Mouse (Mus musculus) G1E-ER4 (cell line): Measurements from ENCODE around the gene Cd63. TPM values are rescaled to one million over a fixed set of nuclear protein-coding genes. Genes with fewer than 3 reads are reported as not detected.

Experiments
- GATA1 ChIP-seq: IDR thresholded peaks from one replicate; pipeline ENCODE4 v1.8.0; 2012; ENCODE audit warnings: low read length, inconsistent platforms
- polyA plus RNA-seq: library from polyadenylated mRNA; stranded (reverse); fragments of >175 nt; gene quantifications from 2 replicates; pipeline ENCODE4 v1.2.3, GENCODE M21; 2012

Cd63 gene
- polyA plus RNA-seq, 1 experiment = not detected

DNA sequence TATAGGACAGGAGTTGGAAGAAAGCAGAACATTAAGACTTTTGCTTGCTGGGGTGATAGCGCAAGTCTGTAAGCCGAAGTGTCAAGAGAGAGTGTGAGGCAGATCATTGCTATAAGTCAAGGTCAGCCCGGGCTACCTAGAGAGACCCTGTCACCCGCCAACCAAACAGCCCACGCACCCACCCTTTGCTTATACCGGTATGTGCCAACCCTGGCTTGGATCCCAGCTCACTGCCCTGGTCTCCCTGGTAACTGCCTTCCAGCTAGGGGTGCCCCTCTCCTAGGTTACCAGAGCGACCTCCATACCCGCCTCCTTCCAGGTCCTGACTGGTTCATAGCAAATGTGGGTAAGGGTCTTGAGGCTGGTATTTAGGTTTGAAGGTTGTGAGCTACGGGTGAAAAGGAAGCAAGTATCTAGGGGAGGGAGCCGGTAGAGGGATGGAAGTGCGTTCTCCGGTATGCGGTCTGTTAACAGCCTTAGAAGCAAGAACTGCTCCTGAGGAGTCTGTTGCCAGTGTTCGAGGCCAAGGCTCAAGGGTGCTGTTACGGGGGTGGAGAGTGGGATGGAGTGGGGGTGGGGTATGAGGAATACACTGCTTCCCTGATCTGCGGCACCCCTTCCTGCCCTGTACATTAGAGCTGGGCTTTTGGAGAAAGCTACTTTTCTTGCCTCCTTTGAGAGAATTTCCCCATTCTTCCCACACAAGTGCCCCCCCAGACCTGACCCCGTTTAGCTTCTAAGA lies 4.7 kb upstream of the Cd63 start:
- TF ChIP-seq GATA1 = no peak

DNA sequence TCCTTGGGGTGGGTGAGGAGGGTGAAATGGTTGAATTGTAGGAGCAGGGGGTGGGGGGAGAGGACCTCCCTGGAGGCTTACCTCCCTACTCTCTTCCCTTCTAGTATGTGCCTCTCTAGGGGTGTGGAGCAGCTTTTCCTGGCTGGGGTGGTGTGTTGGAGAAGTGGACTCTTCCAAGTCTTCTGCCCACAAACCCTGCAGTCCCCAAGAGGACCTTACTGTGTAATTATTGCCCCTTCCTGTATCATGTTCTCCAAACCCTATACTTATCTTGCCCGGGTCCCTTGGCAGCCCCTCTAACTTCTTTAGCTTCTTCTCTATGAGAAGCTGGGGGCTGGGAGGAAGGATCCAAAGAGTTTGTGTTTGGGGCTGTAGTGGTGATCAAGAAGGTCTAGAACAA lies 4.0 kb upstream of the Cd63 start:
- no peak for TF ChIP-seq GATA1

GRCm38 (mm10) chr10:128897501-128897900 lies 3.3 kb upstream of the Cd63 start:
- no peak for TF ChIP-seq GATA1

- no peak for TF ChIP-seq GATA1
Observed at GRCm38 (mm10) chr10:128899759-128900490, 864 bp upstream of the Cd63 start.

DNA sequence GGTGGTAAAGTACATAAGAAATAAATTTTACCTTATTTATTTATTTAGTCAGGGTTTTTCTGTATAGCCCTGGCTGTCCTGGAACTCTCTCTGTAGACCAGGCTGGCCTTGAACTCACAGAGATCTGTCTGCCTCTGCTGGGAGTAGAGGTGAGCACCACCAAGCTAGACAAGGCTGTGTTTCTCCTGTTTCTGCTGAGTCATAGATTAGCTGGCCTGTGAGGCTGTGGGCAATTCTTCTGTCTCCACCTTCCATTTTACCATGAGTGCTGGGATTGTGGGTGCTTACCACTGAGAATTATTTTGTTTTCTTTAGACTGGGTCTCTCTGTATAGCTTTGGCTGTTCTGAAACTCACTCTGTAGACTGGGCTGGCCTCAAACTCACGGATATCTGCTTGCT lies 620 bp downstream of the Cd63 start:
- no peak for TF ChIP-seq GATA1

DNA sequence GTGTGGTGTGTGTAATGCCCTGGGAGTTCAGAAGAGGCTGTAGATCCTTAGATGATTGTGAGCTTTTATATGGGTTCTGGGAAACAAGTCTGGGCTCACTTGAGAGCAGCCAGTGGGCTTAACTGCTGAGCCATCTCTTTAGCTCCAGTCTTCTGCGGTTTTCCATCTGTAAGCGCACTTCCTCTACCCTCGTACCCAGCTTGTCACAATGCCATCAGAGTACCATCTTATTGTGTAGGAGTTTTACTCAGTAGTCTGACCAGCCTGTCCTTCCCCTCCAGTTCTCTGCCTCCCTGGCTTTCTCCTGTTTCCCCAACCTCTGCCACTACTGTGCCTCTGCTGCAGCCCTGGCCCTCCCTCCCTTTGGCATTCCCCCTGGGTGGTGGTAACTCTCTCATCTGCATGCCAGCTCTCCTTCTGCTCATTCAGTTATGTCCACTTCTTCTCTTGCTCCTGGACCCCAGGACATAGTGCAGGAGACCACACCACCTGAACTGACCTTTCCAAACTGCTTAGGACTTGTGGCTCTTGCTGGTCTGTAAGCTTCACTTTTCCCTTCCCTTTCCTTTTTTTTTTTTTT lies 1.7 kb downstream of the Cd63 start:
- no peak for TF ChIP-seq GATA1

GRCm38 (mm10) chr10:128904812-128905211 lies 4.0 kb downstream of the Cd63 start:
- TF ChIP-seq GATA1 = no peak

- TF ChIP-seq GATA1 = no peak
Observed at GRCm38 (mm10) chr10:128908778-128909448, 8.1 kb downstream of the Cd63 start.

GRCm38 (mm10) chr10:128909567-128910028 lies 8.8 kb downstream of the Cd63 start:
- TF ChIP-seq GATA1 = no peak

DNA sequence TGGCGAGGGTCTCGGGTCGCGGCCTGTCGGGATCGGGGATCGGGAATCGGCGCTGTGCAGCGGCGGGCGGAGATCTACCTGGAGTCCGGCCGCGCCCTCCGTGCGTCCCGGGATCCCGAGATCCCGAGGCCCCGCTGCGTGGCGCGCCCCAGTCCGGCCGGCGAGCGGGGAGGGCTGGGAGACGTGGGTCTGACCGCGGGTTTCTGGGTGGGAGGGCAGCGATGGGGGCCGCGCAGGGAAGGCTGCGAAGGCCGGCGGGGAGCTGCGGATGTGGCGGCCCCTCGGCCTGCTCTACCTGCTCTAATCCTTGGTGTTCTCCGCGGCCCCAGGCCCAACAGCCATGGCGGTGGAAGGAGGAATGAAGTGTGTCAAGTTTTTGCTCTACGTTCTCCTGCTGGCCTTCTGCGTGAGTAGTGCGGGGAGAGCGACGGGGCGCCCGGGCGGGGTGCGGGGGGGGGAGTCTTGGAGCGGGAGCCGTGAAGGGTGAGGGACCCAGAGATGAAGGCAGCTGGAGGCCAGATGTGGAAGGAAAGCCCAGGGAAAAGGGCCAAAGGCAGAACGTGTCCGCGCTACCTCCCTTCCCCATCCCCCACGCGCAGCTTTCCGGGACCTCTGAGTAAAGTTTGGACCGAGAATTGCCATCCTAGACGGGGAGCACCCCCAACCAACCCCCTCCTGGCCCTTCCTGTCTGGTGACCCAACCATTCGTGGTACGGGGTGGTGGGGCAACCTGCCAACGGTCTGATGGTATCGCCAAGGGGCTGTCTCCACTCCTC lies 9.5 kb downstream of the Cd63 start:
- TF ChIP-seq GATA1 = no peak

DNA sequence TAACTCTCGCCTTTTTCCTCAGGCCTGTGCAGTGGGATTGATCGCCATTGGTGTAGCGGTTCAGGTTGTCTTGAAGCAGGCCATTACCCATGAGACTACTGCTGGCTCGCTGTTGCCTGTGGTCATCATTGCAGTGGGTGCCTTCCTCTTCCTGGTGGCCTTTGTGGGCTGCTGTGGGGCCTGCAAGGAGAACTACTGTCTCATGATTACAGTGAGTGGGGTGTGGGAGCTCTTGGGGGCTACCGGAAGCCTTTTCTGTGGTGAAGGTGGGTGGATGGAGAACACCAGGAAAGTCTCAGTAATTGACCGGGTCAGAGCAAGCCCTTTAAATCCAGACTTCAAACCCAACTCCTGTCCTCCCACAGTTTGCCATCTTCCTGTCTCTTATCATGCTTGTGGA lies 10.6 kb downstream of the Cd63 start:
- no peak for TF ChIP-seq GATA1

- TF ChIP-seq GATA1 = no peak
Observed at GRCm38 (mm10) chr10:128912268-128912667, 11.5 kb downstream of the Cd63 start.

DNA sequence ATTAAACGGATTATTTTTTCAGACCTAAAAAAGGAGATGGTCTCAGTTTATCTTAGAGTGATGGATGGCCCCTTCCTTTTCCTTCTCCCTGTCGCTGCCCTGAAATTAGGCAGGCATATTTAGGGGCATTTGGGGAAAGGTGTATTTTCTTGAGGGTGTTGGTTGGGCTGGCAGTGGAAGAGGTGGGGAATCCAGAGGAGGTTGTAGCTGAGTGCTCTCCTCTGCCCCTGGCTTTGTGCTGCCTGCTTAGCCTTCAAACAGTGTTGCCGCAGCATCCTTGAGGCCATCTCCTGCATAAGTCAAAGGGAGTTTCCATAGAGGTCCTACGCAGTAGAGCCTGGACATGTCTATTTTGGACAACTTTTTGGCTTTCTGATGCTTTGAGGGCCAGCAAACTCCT lies 12.0 kb downstream of the Cd63 start:
- no peak for TF ChIP-seq GATA1

GRCm38 (mm10) chr10:128913219-128913618 lies 12.4 kb downstream of the Cd63 start:
- no peak for TF ChIP-seq GATA1

- TF ChIP-seq GATA1 = no peak
Observed at GRCm38 (mm10) chr10:128913696-128914095, 12.9 kb downstream of the Cd63 start.
